Mouse (Mus musculus): ENCODE data around the gene Zswim7. TPM values are rescaled to one million over a fixed set of nuclear protein-coding genes. Genes with fewer than 3 reads are reported as not detected.

The Zswim7 gene
- total RNA-seq, 2 experiments from 2014 or later: 14.2 to 16.0 TPM

- DNase-seq (ENCODE audit: extremely low spot score in 1 of 2, low spot score in 1 of 2): no peak
Observed at GRCm38 (mm10) chr11:62263599-62263998, 17.6 kb downstream of the Zswim7 start.

DNA sequence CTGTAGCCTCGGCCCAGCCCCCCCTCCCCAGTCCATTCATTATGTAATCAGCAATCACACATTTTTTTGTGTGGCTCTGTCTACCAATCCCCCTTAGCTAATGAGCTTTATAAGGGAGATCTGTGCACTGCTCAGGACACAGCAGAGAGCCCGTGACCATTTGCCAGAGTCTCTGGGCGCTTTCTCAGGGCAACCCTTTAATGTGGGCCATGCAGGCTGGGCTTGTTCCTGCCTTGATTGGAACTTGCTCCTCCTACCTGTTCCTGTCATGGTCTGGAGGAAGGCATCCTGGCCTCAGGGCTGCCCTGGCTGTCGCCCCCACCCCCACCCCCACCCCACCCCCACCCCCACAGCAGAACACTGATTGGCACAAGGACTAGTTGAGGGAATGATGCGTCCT lies 22.0 kb downstream of the Zswim7 start:
- DNase-seq (ENCODE audit: extremely low spot score in 1 of 2, low spot score in 1 of 2): no peak

DNA sequence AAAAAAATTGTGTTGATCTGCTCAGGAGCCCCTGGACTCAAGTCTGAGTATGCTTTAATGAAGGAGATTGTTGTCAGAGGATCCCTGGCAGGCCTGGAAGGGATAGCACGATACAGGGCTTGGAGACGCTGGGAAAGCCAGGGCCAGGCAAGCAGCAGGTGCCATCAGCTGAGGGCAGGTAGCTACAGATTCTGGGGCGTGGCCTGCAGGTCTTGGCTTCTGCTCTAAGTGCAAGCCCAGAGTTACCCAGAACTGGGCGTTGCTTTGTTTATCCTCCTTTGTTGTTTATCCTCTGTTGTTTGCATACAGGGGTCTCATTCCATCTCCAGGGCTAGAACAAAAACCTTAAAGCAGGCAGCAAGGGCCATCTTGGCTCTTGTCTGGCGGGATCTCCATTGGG lies 27.8 kb downstream of the Zswim7 start:
- no peak for DNase-seq (ENCODE audit: extremely low spot score in 1 of 2, low spot score in 1 of 2)

- no peak for DNase-seq (ENCODE audit: extremely low spot score in 1 of 2, low spot score in 1 of 2)
Observed at GRCm38 (mm10) chr11:62251047-62251446, 30.1 kb downstream of the Zswim7 start.

- DNase-seq (ENCODE audit: extremely low spot score in 1 of 2, low spot score in 1 of 2): peak in 1 of 2 experiments; percentile 12
Observed at GRCm38 (mm10) chr11:62249266-62250037, 31.7 kb downstream of the Zswim7 start.

GRCm38 (mm10) chr11:62248401-62249244 lies 32.6 kb downstream of the Zswim7 start, which contains the start of gene Adora2b:
Gene Adora2b, plus strand, starts transcription at chr11:62248984.
- DNase-seq (ENCODE audit: extremely low spot score in 1 of 2, low spot score in 1 of 2): peak; percentile 28 to 58

GRCm38 (mm10) chr11:62247759-62248400 lies 33.3 kb downstream of the Zswim7 start:
- DNase-seq (ENCODE audit: extremely low spot score in 1 of 2, low spot score in 1 of 2): no peak

DNA sequence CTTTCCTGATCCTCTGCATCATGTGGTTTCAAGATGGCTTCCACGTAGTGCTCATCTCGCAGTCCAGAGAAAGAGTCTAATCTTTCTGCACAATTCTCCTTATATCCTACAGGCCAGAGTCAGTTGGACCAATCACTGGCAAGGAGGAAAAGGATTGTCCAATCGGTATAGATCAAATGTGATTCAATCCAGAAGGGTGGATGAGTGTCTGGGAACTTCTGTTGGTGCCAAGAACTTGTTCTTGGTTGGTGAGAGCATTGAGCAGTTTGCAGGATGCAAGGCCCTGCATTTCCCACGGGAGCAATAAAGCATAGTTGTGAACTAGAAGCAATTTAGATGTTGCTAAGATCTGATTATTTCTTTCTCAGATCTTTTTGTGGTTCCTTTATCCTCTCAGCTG lies 36.7 kb downstream of the Zswim7 start:
- DNase-seq (ENCODE audit: extremely low spot score in 1 of 2, low spot score in 1 of 2): no peak

- DNase-seq (ENCODE audit: extremely low spot score in 1 of 2, low spot score in 1 of 2): no peak
Observed at GRCm38 (mm10) chr11:62243871-62244270, 37.3 kb downstream of the Zswim7 start.

- no peak for DNase-seq (ENCODE audit: extremely low spot score in 1 of 2, low spot score in 1 of 2)
Observed at GRCm38 (mm10) chr11:62240631-62241261, 40.4 kb downstream of the Zswim7 start.

DNA sequence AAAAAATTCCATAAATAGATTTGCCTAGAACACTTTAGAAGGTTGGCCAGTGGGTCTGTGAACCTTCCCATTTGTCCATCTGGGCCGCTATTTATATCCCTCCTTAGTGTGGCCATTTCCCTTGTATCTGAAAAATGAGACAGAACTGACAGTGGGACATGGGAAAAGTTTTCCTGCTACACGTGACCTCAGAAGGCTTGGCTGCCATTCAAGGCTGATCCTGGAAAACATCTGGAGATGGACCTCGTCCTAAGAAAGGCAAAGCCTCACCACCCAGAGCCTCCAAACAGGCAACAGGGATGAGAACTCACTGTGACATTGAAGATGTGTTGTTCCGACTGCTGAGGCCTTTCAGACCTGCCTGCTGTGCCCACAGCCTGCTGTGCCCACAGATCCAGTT lies 56.4 kb downstream of the Zswim7 start:
- no peak for DNase-seq (ENCODE audit: extremely low spot score in 1 of 2, low spot score in 1 of 2)

- no peak for DNase-seq (ENCODE audit: extremely low spot score in 1 of 2, low spot score in 1 of 2)
Observed at GRCm38 (mm10) chr11:62223962-62224361, 57.2 kb downstream of the Zswim7 start.

DNA sequence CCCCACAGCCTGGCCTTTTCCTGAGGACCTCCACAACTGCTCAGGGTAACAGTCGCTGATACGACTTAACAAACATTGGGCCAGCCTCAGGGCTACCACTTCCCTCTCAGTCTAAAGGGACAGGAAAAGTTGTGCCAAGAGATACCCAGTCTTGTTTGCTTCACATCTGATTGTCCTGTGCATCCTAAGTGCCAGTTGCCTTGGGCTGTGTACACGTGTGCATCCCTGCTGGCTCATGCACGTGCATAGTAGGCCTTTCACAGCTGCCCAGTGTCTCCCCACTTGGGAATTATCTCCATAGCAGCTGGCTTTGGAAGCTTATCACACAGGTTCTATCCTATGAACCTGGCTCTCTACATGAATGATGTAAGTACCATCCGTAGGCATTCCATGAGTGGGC lies 57.8 kb downstream of the Zswim7 start:
- DNase-seq (ENCODE audit: extremely low spot score in 1 of 2, low spot score in 1 of 2): no peak

DNA sequence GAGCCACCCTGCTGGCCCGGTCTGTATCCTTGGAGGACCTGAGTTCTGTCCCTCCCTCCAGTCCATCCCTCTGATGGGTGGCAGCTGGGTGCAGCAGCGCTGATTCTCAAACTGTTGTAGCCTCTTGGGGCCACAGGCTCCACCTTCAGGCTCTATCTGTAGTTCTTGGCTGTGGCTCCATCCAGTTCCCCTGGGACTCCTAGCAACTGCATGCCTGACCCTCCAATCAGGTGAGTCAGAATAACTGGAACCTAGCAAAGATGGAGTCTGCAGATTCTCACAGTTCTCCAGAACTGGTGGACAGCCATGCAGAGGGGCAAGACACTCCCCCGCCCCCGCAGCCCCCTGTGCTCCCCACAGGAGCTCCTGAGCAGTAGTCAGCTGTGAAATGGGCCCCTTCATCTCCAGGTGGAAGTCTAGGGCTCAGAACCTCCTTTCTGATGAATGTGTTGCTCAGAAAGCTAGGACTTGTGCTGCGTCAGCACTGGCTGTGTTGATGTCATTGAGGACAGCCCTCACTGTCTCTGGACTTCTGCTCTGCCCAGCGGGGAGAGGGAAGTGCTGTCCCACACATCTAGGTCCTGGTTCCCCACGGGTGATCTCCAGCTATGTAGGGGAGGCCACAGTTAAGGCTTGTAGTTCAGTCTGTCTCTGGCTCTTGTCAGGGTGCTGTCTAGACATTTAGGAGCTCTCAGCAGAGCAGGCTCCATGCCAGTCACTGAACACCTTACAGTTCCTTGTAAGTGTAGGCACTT lies 60.2 kb downstream of the Zswim7 start:
- DNase-seq (ENCODE audit: extremely low spot score in 1 of 2, low spot score in 1 of 2): no peak

GRCm38 (mm10) chr11:62217751-62218150 lies 63.4 kb downstream of the Zswim7 start:
- no peak for DNase-seq (ENCODE audit: extremely low spot score in 1 of 2, low spot score in 1 of 2)

Other genes starting within 250 kb of the Zswim7 start
- 1 to 10 TPM; 8.1 to 8.7 TPM for gene Adora2b, start 32.4 kb downstream of the Zswim7 start, total RNA-seq (2021)
- gene Ttc19, start 98 bp upstream of the Zswim7 start, total RNA-seq (2021): 10 to 100 TPM; 76.6 to 86.4 TPM
- 1 to 10 TPM; 6.0 to 7.5 TPM for gene Pigl, start 177.1 kb upstream of the Zswim7 start, total RNA-seq (2021)
- 100 to 1,000 TPM; 251 to 321 TPM for gene Ncor1, start 177.2 kb upstream of the Zswim7 start, total RNA-seq (2021)

All from layer of hippocampus, postnatal 25 days (tissue).